Mouse (Mus musculus): Measurements from ENCODE around the gene Iqcf1. TPM values are rescaled to one million over a fixed set of nuclear protein-coding genes. Genes with fewer than 3 reads are reported as not detected.

Iqcf1 gene
- total RNA-seq (2023) = not detected in 2 replicates

GRCm38 (mm10) chr9:106499667-106500066, at the start of gene Iqcf1:
Iqcf1 (plus strand) TSS chr9:106499967.

GRCm38 (mm10) chr9:106453271-106454070, 46.3 kb upstream of the Iqcf1 start, which contains the start of gene Pcbp4:
Pcbp4 (plus strand) TSS chr9:106453291.

GRCm38 (mm10) chr9:106465571-106466200, 34.1 kb upstream of the Iqcf1 start, which contains the start of gene Gpr62:
Gpr62 (minus strand) TSS chr9:106465938.

GRCm38 (mm10) chr9:106475663-106476001, 24.1 kb upstream of the Iqcf1 start, which contains the start of gene Rrp9:
Rrp9 (plus strand) TSS chr9:106475963.

GRCm38 (mm10) chr9:106476924-106477484, 22.8 kb upstream of the Iqcf1 start, which contains the start of gene Parp3:
Parp3 (minus strand) TSS chr9:106476949.

GRCm38 (mm10) chr9:106514273-106514672, 14.5 kb downstream of the Iqcf1 start, which contains the start of gene Iqcf5:
Iqcf5 (plus strand) TSS chr9:106514573.

Other genes starting within 250 kb of the Iqcf1 start
- 11.9 and 16.4 TPM in 2 replicates for gene Poc1a, start 218.9 kb upstream of the Iqcf1 start, total RNA-seq (2023)
- 13.4 and 16.1 TPM in 2 replicates for gene Dusp7, start 131.3 kb upstream of the Iqcf1 start, total RNA-seq (2023)
- 169 and 281 TPM in 2 replicates for gene Rpl29, start 70.5 kb upstream of the Iqcf1 start, total RNA-seq (2023)
- gene Acy1, start 61.6 kb upstream of the Iqcf1 start, total RNA-seq (2023) = 3.3 and 4.2 TPM in 2 replicates
- gene Abhd14b, start 52.5 kb upstream of the Iqcf1 start, total RNA-seq (2023) = 0.64 and 1.4 TPM in 2 replicates
- gene Abhd14a, start 52.3 kb upstream of the Iqcf1 start, total RNA-seq (2023) = 0.44 and 2.3 TPM in 2 replicates
- gene Pcbp4, start 46.7 kb upstream of the Iqcf1 start, total RNA-seq (2023) = 1.1 and 3.5 TPM in 2 replicates
- gene Gpr62, start 34.0 kb upstream of the Iqcf1 start, total RNA-seq (2023) = not detected in 2 replicates
- 8.6 and 15.7 TPM in 2 replicates for gene Rrp9, start 24.0 kb upstream of the Iqcf1 start, total RNA-seq (2023)
- gene Parp3, start 23.0 kb upstream of the Iqcf1 start, total RNA-seq (2023) = 15.4 and 16.6 TPM in 2 replicates
- not detected in 2 replicates for gene Iqcf5, start 14.6 kb downstream of the Iqcf1 start, total RNA-seq (2023)
- gene Iqcf3, start 61.7 kb downstream of the Iqcf1 start, total RNA-seq (2023) = not detected in 2 replicates
- gene Iqcf4, start 71.0 kb downstream of the Iqcf1 start, total RNA-seq (2023) = not detected in 2 replicates
- gene Iqcf6, start 126.6 kb downstream of the Iqcf1 start, total RNA-seq (2023) = not detected in 2 replicates
- gene Grm2, start 156.1 kb downstream of the Iqcf1 start, total RNA-seq (2023) = not detected in 2 replicates
- 8.1 and 9.6 TPM in 2 replicates for gene Tex264, start 186.0 kb downstream of the Iqcf1 start, total RNA-seq (2023)